ENCODE assay signal across 8 mouse cellular contexts in genomic region chr17:86753130-86753821, GRCm38 (mm10). TPM values are rescaled to one million over a fixed set of nuclear protein-coding genes. Genes with fewer than 3 reads are reported as not detected.
DNase-seq lines count a peak whose midpoint lies in the region; ATAC-seq and TF ChIP-seq lines count a peak whose summit lies in the region.

Gene Epas1, plus strand, starts transcription at chr17:86753700.

- in situ Hi-C loops in Patski (cut with MboI; ENCODE audit: low pct_unique_long_range_greater_than_20kb), result no loop called here

- ATAC-seq in Patski, result peak; percentile 95
- ATAC-seq in hindbrain, embryonic 13.5 days (ENCODE audit: low FRiP score), result peak; percentile 91

- H3K9ac ChIP-seq in hindbrain, embryonic 13.5 days, result peak within 1 kb of the TSS; percentile 66

- peak within 1 kb of the TSS; percentile 90 for H3K4me2 ChIP-seq in hindbrain, embryonic 13.5 days

- no peak within 1 kb of the TSS for H3K27ac ChIP-seq in hindbrain, embryonic 13.5 days

- H3K4me1 ChIP-seq in hindbrain, embryonic 13.5 days (replicated peaks), result peaks cover 31% of the 10 kb centered on the region

- TF ChIP-seq CTCF in Patski (IDR thresholded peaks at IDR 0.05), result no peak

- WGBS in hindbrain, embryonic 13.5 days, result under 1% methylated on average over 47 of the region's 60 CpGs

- H3K27me3 ChIP-seq in Patski, result no peaks in the 10 kb centered on the region
- peaks cover 81% of the 10 kb centered on the region for H3K27me3 ChIP-seq in hindbrain, embryonic 13.5 days

- no peaks in the 10 kb centered on the region for H3K36me3 ChIP-seq in hindbrain, embryonic 13.5 days

- H3K9me3 ChIP-seq in hindbrain, embryonic 13.5 days, result no peaks in the 10 kb centered on the region

- DNase-seq in Patski (ENCODE audit: low read depth, low spot score), result peak; percentile 27
- DNase-seq in cerebellum, postnatal 14 days, result peak; percentile 64 to 72
- peak; percentile 52 to 60 for DNase-seq in frontal cortex, postnatal 36 days (ENCODE audit: low spot score in 2 of 2)
- DNase-seq in layer of hippocampus, postnatal 25 days (ENCODE audit: extremely low spot score in 1 of 2, low spot score in 1 of 2), result peak; percentile 56 to 67
- DNase-seq in lung, postnatal 14 days, result peak; percentile 92
- DNase-seq in ovary, postnatal 14 days (ENCODE audit: low spot score), result peak; percentile 71
- DNase-seq in thymus, postnatal 10 days (ENCODE audit: low spot score in 2 of 2), result peak; percentile 69 to 76

- CTCF ChIA-PET in Patski (lab: Charles Lee), result no interaction called here

- peak within 1 kb of the TSS; percentile 49 for H3K4me3 ChIP-seq in hindbrain, embryonic 13.5 days

- POLR2A ChIA-PET in Patski (lab: Charles Lee), result no interaction called here

RNA-seq across cellular contexts. Expression of gene Epas1, which starts in this region (rescaled TPM):
- 2.8 TPM for polyA plus RNA-seq in Patski (2021)
- polyA plus RNA-seq in hindbrain, embryonic 13.5 days (2015; fragmentation: Nextera tagmentation; extraction: Ambion mirVana), result 4.6 and 5.0 TPM in 2 replicates
- 10 to 100 TPM; 75.1 to 99.4 TPM for total RNA-seq in layer of hippocampus, postnatal 25 days (2021)

Comparison
In these comparisons a context has a peak if more than half of its experiments do, and no peak if none do; other contexts are left out.
1. DNase-seq: peak in every context shown above with its lines; median percentile 92 in lung, postnatal 14 days; 72 in thymus, postnatal 10 days; 71 in ovary, postnatal 14 days; 68 in cerebellum, postnatal 14 days; 62 in layer of hippocampus, postnatal 25 days; 56 in frontal cortex, postnatal 36 days; 27 in Patski.